Mouse (Mus musculus) right cerebral cortex, postnatal 10 days (tissue): ENCODE measurements around the gene Gyg.

ENCODE experiments used
- DNase-seq, 2 experiments: peaks; one replicate each; pipeline ENCODE4 v3.0.0; 2021; ENCODE audit warnings: low spot score in 2 of 2

Gyg gene

GRCm38 (mm10) chr3:20154531-20155367, at the start of gene Gyg:
Gyg (minus strand) TSS chr3:20155317.
- peak; percentile 56 to 57 for DNase-seq

GRCm38 (mm10) chr3:20198869-20199268, 43.8 kb upstream of the Gyg start:
- DNase-seq = peak; percentile 50 to 71

GRCm38 (mm10) chr3:20197878-20198277, 42.8 kb upstream of the Gyg start:
- DNase-seq = no peak

- no peak for DNase-seq
Measured at GRCm38 (mm10) chr3:20188976-20189675, 34.0 kb upstream of the Gyg start.

GRCm38 (mm10) chr3:20172394-20172793, 17.3 kb upstream of the Gyg start:
- DNase-seq = no peak

- no peak for DNase-seq
Measured at GRCm38 (mm10) chr3:20167487-20167886, 12.4 kb upstream of the Gyg start.

- no peak for DNase-seq
Measured at GRCm38 (mm10) chr3:20155476-20155875, 359 bp upstream of the Gyg start.

GRCm38 (mm10) chr3:20151651-20152050, 3.5 kb downstream of the Gyg start:
- DNase-seq = no peak

- no peak for DNase-seq
Measured at GRCm38 (mm10) chr3:20150511-20150910, 4.6 kb downstream of the Gyg start.

GRCm38 (mm10) chr3:20147647-20148046, 7.5 kb downstream of the Gyg start:
- DNase-seq = no peak

GRCm38 (mm10) chr3:20146884-20147395, 8.2 kb downstream of the Gyg start:
- DNase-seq = peak; percentile 47 to 50

GRCm38 (mm10) chr3:20145696-20146113, 9.4 kb downstream of the Gyg start:
- DNase-seq = no peak

GRCm38 (mm10) chr3:20144401-20144800, 10.7 kb downstream of the Gyg start:
- DNase-seq = no peak

- DNase-seq = no peak
Measured at GRCm38 (mm10) chr3:20143726-20144125, 11.4 kb downstream of the Gyg start.

GRCm38 (mm10) chr3:20142576-20142975, 12.5 kb downstream of the Gyg start:
- no peak for DNase-seq

GRCm38 (mm10) chr3:20142101-20142500, 13.0 kb downstream of the Gyg start:
- DNase-seq = no peak

- DNase-seq = no peak
Measured at GRCm38 (mm10) chr3:20141679-20142078, 13.4 kb downstream of the Gyg start.

GRCm38 (mm10) chr3:20141240-20141639, 13.9 kb downstream of the Gyg start:
- no peak for DNase-seq

- DNase-seq = no peak
Measured at GRCm38 (mm10) chr3:20136868-20137581, 18.1 kb downstream of the Gyg start.

- DNase-seq = no peak
Measured at GRCm38 (mm10) chr3:20134545-20134944, 20.6 kb downstream of the Gyg start.

GRCm38 (mm10) chr3:20133745-20134144, 21.4 kb downstream of the Gyg start:
- DNase-seq = no peak

GRCm38 (mm10) chr3:20132731-20133130, 22.4 kb downstream of the Gyg start:
- DNase-seq = no peak
